Mouse (Mus musculus) left cerebral cortex, postnatal 10 days (tissue): ENCODE measurements at regions not wholly inside any gene's neighbourhood (a gene's known extent, or its start where the extent isn't known, plus 50 kb on each side); places are given as distances from the start of the nearest gene placed in this dataset.
"Not testable (repeated sequence)": the region's sequence is repeated elsewhere in the genome, so short reads cannot be mapped to it uniquely, and the experiment has no call there.

ENCODE experiments used
- DNase-seq, 2 experiments: peaks; one replicate each; pipeline ENCODE4 v3.0.0; 2021 to 2022; ENCODE audit warnings: low spot score in 2 of 2, mixed read lengths in 1 of 2; ENCODE audit errors: extremely low spot score in 1 of 2
- intact Hi-C: fragments of 180-260 bp; cut with DNase I; formaldehyde crosslinking; loops from one replicate; pipeline ENCODE4 v1.15.1; 2025

DNA sequence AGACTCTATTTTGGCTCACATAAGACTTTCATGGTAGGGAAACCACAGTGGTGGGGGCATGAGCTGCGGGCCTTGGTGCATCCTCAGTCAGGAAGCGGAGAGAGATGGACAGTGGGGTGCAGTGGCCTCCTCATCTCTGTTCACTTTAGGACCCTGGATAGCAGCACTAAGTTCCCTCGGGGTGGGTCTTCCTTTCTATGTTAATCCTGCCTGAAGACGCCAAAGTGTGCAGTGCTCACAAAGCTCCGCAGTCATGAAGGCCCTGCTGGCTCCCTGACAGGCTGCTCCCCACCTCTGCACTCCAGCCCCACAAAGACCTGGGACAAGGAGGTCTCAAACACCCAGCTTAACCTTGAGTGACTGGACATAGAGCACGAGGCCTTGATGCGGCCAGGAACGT is 56.8 kb downstream of the Sox1 start:
- DNase-seq = no peak
- intact Hi-C loops = no loop called here

DNA sequence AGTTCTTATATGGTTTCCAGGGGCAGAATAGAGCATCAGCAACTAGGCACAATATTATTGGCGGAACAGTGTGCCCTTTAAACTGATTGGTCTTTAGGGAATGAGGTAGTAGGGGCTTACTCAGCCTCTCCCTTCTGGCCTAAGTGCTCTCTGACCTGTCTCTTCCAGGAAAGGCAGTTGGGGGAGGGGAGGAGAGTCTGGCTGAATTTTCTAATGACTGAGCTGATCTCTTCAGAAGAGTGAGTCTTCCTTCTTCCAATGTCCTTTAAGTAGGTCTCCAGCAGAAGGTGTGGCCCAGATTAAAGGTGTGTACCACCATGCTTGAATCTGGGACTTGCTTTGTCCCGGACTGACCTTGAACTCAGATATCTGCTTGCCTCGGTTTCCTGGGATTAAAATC is 60.3 kb downstream of the Sox1 start:
- intact Hi-C loops, DNase-seq: not testable (repeated sequence)

DNA sequence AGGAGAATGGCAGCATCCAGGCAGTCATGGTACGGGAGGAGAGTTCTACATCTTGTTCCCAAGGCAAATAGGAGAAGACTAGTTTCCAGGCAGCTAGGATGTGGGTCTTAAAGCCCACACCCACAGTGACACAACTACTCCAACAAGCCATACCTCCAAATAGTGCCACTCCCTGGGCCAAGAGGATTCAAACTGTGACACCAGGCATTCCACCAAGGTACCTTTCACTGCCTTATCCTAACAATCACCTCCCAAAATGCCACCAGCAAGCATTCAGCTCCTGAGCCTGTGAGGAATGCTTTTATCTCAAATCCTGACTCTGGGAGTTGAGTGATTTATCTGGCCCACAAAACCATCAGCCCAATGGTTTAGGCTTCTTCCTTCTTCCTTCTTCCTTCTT is 61.2 kb downstream of the Sox1 start:
- no peak for DNase-seq
- intact Hi-C loops = no loop called here

DNA sequence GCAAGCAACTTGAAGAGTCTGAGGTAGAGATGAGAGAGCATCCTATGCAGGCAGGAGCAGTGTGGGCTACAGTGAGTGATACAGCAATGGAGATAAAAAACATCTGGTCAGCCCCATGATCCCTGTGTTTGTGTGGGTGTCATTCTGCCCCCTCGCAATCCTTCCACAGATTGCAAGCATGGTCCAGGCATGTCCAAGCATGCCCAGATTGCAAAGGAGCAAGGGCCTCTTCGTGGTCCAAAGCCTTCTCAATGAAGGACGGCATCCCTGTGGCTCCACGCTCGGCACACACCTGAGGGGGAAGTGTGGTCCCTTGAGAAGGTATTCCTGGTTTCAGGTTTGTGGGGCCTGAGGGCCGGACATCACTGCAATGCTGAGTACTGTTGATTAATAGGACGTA is 61.9 kb downstream of the Sox1 start:
- intact Hi-C loops = no loop called here
- DNase-seq = no peak

DNA sequence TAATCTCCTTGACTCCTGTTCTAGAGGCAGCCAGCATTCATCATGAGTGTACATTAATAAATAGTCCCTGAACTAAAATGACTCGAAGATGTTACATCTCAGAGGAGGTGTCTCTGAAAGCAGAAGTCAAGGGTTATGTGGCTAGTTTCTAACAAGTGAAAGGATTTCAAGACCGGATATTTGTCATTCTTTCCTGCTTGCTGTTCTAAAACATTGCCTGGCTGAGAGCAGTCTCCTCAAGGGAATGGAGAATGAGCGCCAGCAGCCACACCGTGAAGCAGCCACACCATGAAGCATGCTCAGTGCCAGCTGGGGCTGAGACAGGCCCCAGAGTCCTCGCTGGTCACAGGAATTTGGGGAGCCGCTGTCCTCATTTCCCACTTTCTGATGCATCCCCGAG is 71.8 kb downstream of the Sox1 start:
- intact Hi-C loops = no loop called here

DNA sequence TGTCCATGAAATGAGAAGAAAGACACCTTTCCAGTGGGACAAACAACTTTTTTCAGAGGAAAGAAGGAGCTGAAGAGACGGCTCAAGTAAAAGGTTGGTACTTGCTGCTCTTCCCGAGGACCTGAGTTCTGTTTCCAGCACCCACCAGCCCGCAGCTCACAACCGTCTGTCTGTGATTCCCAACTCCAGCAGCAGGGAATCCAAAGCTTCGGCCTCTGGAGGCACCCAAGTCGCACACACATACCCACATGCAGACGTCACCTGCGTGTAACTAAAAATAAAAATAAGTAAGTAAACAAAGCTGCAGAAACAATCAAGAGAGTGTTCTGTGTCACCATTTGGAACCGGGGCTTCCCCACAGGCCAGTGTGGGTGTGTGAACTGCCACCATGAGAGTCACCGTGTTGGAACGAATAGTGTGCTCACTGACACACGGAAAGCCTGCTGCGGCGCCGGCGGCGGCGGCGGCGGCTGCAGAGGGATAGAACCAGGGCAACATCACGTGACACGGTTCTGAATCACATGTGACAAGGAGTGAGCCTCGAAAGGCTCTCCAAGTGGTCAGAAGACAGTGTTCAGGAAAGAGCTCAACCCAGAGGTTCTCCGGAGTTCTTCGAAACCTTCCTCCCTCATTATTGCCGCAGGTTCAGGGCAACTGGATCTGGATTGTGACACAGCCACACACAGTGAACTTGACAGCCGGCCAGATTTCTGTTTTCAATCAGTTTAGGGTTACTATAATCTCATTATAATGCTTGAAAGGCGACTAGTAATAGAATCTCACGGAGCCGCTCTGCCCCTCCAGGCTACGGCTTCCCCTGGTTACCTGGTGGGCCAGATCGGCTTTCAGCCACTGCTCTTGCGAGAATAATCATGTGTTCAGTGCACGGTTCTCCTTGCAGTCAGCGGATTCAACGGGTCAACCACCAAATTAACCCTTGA is 72.6 kb downstream of the Sox1 start:
- no peak for DNase-seq
- intact Hi-C loops = no loop called here

More for the DNA sequence above, 71.8 kb downstream of the Sox1 start:
- no peak for DNase-seq

DNA sequence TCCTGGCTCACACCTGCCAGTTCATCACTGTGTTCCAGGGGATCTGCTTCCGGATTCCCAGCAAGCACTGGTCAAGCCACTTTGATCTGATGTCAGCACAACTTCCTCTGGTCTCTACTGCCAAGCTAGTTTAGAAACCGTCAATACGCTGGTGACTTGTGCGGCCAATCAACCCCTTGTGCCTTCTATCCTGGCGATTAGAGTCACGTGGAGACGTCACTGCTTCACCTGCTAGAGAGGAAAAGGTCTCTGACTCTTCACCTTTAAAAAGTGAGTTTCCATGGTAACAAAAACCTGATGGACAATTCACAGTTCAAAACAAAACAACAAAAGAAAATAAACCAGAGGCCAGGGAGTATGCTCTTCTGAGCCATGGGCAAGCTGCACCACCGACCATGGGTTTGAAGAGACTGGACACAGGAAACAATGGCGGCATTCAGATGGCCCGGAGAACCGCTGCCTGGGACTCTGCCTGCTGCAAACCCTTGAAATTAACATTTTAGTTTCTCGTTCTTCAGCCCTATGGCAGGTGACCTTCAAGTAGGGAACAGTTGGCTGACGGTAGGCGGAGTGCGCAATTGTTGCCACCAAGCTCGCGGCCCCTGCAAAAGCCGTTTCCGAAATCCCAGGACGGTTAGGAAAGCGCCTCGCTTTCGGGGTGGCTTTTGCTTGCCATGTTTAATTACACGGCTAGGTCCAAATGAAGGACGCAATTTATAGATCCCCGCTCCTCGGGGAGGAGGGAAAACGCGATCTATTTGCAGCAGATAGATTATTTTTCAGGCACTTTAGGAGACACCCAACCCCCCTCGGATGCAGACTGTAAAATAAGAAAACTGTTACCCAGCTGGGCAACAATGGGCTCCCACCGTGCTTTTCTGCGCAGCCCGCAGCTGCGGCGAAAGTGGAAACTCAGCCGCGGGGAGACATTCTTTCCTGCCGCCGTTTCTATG is 82.6 kb downstream of the Sox1 start:
- intact Hi-C loops = no loop called here
- no peak for DNase-seq

DNA sequence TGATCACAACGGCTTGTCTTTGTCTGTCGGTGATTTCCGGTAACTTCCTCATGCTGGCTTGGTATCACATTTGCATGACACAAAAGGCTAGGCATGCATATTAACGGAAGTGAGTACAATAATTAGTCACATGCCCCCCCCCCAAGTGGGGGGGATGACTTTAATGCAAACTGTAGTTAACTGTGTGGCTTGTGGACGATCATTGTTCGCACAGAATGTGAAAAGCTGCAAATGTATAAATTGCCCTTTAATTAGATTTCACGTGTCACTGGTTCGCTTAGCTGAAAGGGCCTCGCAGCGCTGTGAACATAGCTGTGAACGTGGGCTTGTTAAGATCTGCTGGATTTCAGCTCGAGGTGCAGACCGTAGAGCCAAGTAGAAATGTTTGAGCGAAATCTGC is 86.8 kb downstream of the Sox1 start:
- intact Hi-C loops = no loop called here
- DNase-seq = no peak

DNA sequence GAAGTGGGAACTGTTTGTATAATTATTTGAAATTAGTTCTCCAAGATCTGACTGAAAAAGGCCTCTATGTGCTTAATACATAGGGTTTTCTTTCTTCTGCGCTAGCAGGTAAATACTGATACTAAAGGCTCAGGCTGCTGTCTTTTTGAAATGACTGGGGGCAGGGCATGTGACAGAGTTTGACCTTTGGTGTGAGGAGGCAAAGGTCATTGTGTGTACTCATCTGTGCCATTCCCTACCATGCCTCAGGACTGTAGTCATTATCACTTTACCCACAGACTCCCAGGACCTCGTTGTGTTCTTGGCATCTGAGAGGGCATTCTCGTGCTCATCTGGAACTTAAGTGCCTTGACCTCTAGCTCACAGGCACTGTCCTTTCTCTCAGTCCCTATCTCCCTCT is 88.5 kb downstream of the Sox1 start:
- intact Hi-C loops = no loop called here
- DNase-seq = no peak

DNA sequence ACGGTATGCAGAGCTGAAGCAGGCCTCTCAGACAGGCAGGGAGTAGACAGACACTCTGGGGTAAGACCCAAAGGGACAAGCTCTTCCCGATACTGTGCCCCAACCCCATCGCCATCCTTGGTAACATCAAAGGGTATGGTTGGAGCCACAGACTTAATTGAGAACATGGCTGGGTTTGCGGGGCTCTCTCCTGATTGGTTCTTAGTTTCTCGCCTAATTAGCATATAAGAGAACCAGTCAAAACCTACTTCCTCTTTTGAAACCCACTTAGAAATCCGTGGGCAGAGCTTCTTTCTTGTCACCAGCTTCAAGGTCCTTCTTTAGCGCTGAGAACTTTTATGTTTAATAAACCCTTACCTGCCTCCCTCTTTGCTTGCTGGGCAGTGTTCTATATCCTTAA is 87.5 kb upstream of the Spaca7 start:
- intact Hi-C loops = no loop called here
- DNase-seq = no peak

DNA sequence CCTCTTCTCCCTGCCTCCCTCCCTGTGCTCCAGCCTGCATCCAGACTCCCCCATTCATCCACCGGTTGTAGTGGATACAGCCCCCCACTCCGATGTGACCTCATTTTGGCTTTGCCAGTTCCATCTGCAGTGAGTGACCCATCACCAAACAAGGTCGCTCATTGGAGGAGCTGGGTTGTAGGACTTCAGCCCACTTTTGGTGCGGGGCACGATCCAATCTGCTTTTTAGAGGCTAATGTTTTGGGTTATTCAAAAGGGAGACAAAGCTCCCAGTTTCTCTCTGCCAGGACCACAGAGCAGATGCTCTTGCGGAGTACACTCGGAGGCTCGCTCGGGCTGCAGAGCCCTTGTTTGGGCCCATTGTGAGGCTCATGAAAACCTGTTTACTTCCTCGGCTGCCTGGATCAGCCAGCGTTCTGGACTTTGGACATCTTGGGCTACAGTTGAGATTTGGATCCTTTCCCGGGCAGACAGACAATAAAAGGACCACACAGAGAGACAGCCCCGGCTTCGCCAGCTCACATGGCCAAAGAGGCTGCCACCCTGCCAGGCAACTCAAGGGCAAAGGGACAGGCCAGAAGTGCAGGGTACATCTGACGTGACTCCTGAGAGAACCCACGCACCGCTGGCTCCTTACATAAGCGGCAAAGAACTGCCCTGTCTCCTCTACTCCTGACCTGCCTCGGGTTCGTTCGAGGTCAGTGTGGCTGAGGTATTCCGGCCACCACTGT is 86.3 kb upstream of the Spaca7 start:
- DNase-seq = peak; percentile 58 to 80
- intact Hi-C loops = no loop called here

DNA sequence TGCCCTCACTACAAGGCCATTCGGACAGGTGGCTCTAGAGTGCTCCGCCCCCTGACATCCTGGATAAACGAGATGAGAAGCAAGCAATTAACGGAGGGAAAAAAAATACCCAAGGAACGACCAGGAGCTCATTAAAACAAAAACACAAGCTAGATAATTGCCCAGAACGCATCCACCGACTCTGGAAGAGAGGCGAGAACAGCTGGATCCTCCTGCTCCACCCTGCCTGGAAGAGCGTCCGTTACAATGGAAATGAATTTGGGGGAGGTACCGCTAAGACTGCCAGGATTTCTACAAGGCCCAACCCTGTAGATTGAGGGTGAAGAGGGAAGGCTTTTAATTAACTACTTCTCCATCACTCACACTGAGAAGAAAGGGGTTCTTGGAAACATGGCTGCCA is 85.6 kb upstream of the Spaca7 start:
- intact Hi-C loops = no loop called here
- no peak for DNase-seq

DNA sequence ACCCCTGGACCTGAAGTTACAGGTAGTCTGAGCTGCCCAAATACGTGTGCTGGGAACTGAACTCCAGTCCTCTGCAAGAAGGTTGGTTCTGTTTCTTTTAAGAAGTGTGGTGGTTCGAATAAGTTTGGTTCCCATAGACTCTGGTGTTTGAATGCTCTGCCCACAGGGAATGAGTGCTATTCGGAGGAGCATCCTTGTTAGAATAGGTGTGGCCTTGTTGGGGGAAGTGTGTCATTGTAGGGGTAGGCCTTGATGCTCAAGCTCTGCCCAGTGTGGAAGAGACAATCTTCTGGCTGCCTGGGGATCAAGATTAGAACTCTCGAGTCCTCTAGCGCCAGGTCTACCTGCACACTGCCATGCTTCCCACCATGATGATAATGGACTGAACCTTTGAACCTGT is 83.6 kb upstream of the Spaca7 start:
- intact Hi-C loops = no loop called here
- no peak for DNase-seq

DNA sequence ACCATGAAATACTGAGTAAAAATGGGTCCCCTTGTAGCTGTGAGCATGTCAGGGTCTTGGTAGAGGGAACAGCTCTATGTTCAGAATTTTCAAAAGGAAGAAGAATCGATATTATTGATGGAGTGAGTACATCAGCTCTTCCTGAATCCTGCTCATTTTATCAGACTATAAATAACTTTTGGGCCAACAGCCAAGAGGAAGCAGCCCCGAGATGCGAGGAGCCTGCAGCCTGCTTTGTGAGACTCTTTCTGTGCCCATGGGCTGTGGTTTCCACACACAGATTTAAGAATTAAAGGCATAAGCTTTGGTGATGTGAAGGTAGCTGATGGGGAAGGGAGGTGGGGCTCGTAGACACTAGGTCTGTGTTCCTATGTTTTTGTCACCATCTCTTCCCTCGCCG is 81.4 kb upstream of the Spaca7 start:
- no peak for DNase-seq

DNA sequence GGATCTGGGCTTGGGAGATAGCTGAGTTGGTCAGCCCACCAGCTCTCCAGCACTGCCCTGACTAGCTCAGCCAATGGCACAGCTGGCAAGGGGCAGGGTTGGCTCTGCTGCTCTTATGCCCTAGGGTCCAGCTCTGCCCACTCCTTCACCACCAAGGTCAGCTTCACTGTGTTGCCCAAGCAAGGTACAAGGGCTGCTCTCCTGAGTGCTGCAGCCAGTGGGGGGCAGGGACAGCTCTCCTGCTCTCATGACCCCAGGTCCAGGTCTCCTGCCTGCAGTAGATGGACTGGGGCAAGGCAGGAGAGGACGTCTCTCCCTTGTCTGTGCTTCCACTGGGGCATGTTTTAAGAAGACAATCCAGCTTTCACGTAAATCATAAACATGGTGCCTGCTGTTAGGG is 80.4 kb upstream of the Spaca7 start:
- intact Hi-C loops = no loop called here
- no peak for DNase-seq

More for the DNA sequence above, 81.4 kb upstream of the Spaca7 start:
- intact Hi-C loops = no loop called here

DNA sequence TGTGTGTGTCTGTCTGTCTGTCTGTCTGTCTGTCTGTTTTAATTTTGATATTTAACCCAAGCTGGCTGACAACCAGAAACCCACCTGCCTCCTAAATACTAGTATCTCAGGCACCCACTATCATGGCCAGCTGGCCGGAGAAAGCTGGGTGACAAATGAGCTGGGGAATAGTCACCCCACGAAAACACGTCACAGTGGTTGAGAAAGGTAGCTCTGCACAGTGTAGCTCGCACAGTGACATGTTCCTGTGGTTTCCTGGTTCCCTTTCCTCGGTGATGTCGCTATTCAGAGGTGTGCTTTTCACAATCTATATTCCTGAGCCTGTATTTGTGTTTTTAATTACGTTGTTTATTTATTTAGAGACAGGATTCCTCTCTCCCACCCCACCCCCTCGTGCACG is 78.3 kb upstream of the Spaca7 start:
- no peak for DNase-seq
- intact Hi-C loops = no loop called here

DNA sequence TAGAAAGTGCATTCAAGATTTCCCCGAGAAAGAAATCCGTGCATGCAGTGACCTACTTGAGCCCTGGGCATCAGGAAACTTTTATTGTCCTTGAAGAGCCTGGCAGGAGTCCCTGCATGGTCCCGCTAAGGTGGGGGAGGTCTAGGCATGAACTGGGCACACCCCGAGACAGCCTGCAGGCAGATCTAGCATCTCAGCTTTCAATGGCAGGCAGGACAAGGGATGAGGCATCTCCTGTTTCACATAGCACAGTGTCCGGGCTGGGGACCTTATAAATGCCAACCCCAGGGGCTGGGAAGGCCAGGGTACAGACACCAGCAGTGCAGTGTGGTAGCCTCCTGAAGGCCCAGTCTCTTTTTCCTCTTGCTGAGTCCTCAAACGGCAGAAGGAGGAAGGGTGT is 75.4 kb upstream of the Spaca7 start:
- DNase-seq = no peak
- intact Hi-C loops = no loop called here

DNA sequence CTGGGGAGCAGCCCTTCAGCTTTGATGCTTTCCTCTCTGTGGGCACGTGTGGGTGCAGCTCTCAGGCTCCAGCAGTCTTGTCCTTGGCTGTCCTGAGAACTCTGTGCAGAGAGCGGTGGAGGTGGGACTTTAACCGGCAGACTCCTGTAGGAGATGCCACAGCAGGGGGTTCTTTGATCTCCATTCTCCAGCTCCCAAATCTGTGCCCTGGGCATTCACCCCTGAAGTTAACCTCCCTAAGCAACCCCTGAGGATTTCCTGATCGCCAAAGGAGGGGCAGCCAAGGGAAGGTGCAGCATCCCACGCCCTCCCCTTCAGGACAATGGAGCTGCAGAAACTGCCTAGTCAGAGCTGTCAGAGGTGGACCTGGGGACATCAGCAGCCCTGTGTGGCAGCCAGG is 73.2 kb upstream of the Spaca7 start:
- intact Hi-C loops = no loop called here
- DNase-seq = peak in 1 of 2 experiments; percentile 41

DNA sequence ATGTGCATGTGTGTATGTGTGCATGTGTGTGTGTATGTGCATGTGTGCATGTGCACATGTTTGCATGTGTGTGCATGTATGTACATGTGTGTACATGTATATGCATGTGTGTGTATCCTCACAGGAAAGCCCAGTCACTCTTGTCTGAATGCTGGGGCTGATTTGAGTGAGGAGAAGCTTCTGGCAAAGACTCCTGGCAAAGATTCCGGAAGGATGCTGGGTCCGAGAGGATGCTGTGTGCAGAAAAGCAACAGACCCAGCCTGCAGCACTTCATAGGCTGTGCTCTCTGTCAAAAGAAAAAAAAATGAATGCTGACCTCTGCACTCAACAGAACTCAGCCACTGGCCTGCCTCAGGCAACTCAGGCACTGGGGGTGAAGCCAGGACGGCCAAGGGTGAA is 72.5 kb upstream of the Spaca7 start:
- DNase-seq = no peak
- intact Hi-C loops = no loop called here
